Comparison of ENCODE assay signal across 9 mouse cellular contexts in the genomic region with DNA sequence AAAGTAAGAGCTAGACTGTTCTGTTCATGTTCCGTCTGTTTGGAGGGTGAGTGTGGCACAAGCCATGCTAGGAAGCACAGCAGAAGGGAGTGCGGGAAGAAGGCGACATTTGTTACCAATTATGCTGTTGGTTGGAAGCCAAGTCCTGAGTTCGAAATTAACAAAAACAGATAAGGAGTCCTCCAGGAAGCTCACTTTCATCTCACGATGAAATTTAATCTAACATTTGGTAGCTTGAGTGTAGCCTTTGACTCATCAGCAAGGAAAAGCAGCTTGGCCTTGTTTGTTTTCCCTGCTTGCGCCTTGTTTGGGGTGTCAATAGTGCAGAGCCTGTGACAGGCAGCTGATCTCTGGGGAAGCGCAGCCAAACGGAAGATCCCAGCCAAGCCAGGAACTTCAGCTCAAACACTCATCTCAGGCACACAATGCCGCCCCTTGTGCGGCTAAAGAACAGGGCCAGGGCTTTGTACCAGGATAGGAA. TPM values are rescaled to one million over a fixed set of nuclear protein-coding genes. Genes with fewer than 3 reads are reported as not detected.
DNase-seq lines count a peak whose midpoint lies in the region; TF ChIP-seq lines count a peak whose summit lies in the region.
"Had no signal": no experiment of that assay in that cellular context is flagged by ENCODE, and none has a peak within 500 bp of the region (broad histone marks: within the 10 kb centered on the region; RNA-seq: fewer than 3 reads in every experiment).

No protein-coding gene starts in this region.

- no peak overlapping the region for H3K4me3 ChIP-seq in thymus, adult 2 months (ENCODE audit: control insufficient read depth, insufficient read depth, low read length)
- H3K4me3 ChIP-seq: embryonic facial prominence, embryonic 13.5 days had no signal

- TF ChIP-seq POLR2A in thymus, adult 2 months (IDR thresholded peaks at IDR 0.05; ENCODE audit: control insufficient read depth, extremely low read depth, insufficient read depth, low read length, poor library complexity) = no peak

- WGBS in thymus, adult 2 months = 96% methylated on average over 10 of the region's 10 CpGs

- no peaks in the 10 kb centered on the region for H3K27me3 ChIP-seq in thymus, adult 2 months (ENCODE audit: control insufficient read depth, insufficient read depth, low read length)
- H3K27me3 ChIP-seq: embryonic facial prominence, embryonic 13.5 days had no signal

- H3K27ac ChIP-seq in thymus, adult 2 months (ENCODE audit: control insufficient read depth, insufficient read depth, low read length) = no peak overlapping the region
- H3K27ac ChIP-seq: embryonic facial prominence, embryonic 13.5 days had no signal

- peaks cover 11% of the 10 kb centered on the region for H3K4me1 ChIP-seq in thymus, adult 2 months (replicated peaks; ENCODE audit: control insufficient read depth, insufficient read depth, low read length)
- H3K4me1 ChIP-seq: embryonic facial prominence, embryonic 13.5 days had no signal

- DNase-seq in retina, postnatal 1 day = peak; percentile 79
- DNase-seq in retina, embryonic 14.5 days (ENCODE audit: low spot score) = no peak
- DNase-seq in frontal cortex, adult 2 months (ENCODE audit: extremely low spot score in 1 of 2, low spot score in 1 of 2) = peak; percentile 60 to 65
- peak; percentile 72 for DNase-seq in left cerebral cortex, adult 11 months (ENCODE audit: low spot score)
- DNase-seq in right cerebral cortex, postnatal 36 days (ENCODE audit: low spot score in 2 of 2) = peak; percentile 49 to 57
- DNase-seq in spleen, adult 12 weeks (ENCODE audit: low spot score) = no peak
- DNase-seq in thymus, adult 2 months = no peak
- DNase-seq in gastrocnemius, postnatal 4 days (ENCODE audit: low spot score in 2 of 2) = no peak

- H3K36me3 ChIP-seq in thymus, adult 2 months (ENCODE audit: control insufficient read depth, insufficient read depth, low read length) = no peaks in the 10 kb centered on the region
- H3K36me3 ChIP-seq: embryonic facial prominence, embryonic 13.5 days had no signal

- TF ChIP-seq CTCF in thymus, adult 2 months (IDR thresholded peaks at IDR 0.05; ENCODE audit: borderline replicate concordance, control insufficient read depth, extremely low read depth, insufficient read depth, low read length, poor library complexity) = no peak

RNA-seq across cellular contexts. Expression of a gene that starts 16.4 kb away (rescaled TPM):
- polyA plus RNA-seq in frontal cortex, adult 2 months (2012; rRNA removed) = 35.2 and 39.1 TPM in 2 replicates
- 7.0 and 7.9 TPM in 2 replicates for polyA plus RNA-seq in thymus, adult 2 months (2012; rRNA removed)
- 10 to 100 TPM; 12.7 to 14.3 TPM for total RNA-seq in gastrocnemius, postnatal 4 days (2021)

Comparison
In these comparisons a context has a peak if more than half of its experiments do, and no peak if none do; other contexts are left out.
1. DNase-seq: peak in retina, postnatal 1 day (single experiment), frontal cortex, adult 2 months (2 of 2), left cerebral cortex, adult 11 months (single experiment) and right cerebral cortex, postnatal 36 days (2 of 2); none in retina, embryonic 14.5 days (single experiment), spleen, adult 12 weeks (single experiment), thymus, adult 2 months (single experiment) and gastrocnemius, postnatal 4 days (0 of 2).